Mouse (Mus musculus) hindbrain, embryonic 15.5 days (tissue): Measurements from ENCODE around the gene Trappc11. TPM values are rescaled to one million over a fixed set of nuclear protein-coding genes. Genes with fewer than 3 reads are reported as not detected.

ENCODE experiments used
- ATAC-seq: fragments of 200-750 bp; cut with Nextera tagmentation; 2 replicates; pipeline ENCODE4 v1.8.0; 2017; ENCODE audit warnings: low read depth, moderate number of reproducible peaks, moderate TSS enrichment; ENCODE audit not compliant: low FRiP score
- H3K27ac ChIP-seq: fragments of 300-500 bp; sonication (generic); replicated peaks from 2 replicates; pipeline ENCODE4 v1.5.1; 2015; ENCODE audit warnings: mild to moderate bottlenecking, inconsistent platforms
- H3K27me3 ChIP-seq: fragments of 300-500 bp; sonication (generic); 2 replicates; pipeline ENCODE4 v1.6.1; 2015; ENCODE audit warnings: control low read depth, inconsistent platforms
- H3K36me3 ChIP-seq: fragments of 300-500 bp; sonication (generic); 2 replicates; pipeline ENCODE4 v1.6.1; 2015; ENCODE audit warnings: control low read depth, inconsistent platforms
- H3K4me1 ChIP-seq: fragments of 300-500 bp; sonication (generic); replicated peaks from 2 replicates; pipeline ENCODE4 v1.6.1; 2015; ENCODE audit warnings: control low read depth, inconsistent platforms
- H3K4me2 ChIP-seq: fragments of 300-500 bp; sonication (generic); 2 replicates; pipeline ENCODE4 v1.6.1; 2015; ENCODE audit warnings: moderate library complexity, mild to moderate bottlenecking, inconsistent platforms
- H3K4me3 ChIP-seq: fragments of 300-500 bp; sonication (generic); 2 replicates; pipeline ENCODE4 v1.5.1; 2015; ENCODE audit warnings: mild to moderate bottlenecking, inconsistent platforms
- H3K9ac ChIP-seq: fragments of 300-500 bp; sonication (generic); 2 replicates; pipeline ENCODE4 v1.6.1; 2015; ENCODE audit warnings: inconsistent platforms
- H3K9me3 ChIP-seq: fragments of 300-500 bp; sonication (generic); 2 replicates; pipeline ENCODE4 v1.6.1; 2016; ENCODE audit warnings: control low read depth, inconsistent platforms
- WGBS: fragments of 180-500 bp; shearing (Covaris S2); methylation state at CpG from one replicate; pipeline ENCODE4 v1.1.7; 2015; 5-methylcytosine and 5-hydroxymethylcytosine counted together
- polyA plus RNA-seq: library from polyadenylated mRNA; unstranded; fragments of >200 nt; fragmentation: Nextera tagmentation; extraction: Ambion mirVana; gene quantifications from 2 replicates; pipeline ENCODE4 v1.2.1, GENCODE M21; 2015

The Trappc11 gene
- polyA plus RNA-seq, 1 experiment from 2014 or later, result 40.6 TPM

DNA sequence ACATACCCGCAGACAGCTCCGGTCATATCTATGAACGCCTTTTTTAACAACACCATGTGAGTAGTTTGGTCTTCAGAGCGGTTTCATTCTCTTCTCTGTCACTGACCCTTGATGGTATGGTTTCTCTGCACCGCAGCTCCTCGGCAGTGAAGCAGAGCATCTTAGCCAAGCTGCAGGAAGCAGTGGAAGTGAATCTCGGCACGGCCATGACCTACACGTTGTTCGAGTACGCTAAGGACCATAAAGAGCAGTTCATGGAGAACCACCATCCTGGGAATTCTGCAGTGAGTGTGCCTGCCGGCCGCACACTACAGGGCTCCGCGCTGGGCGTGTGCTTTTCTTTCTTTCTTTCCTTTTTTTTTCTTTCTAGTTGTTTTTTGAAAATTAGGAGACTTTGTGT lies 9.5 kb upstream of the Trappc11 start:
- no peaks in the 10 kb centered on the region for H3K9me3 ChIP-seq
- WGBS, result 95% methylated on average over 16 of the region's 16 CpGs
- no peak for ATAC-seq
- H3K27me3 ChIP-seq, result no peaks in the 10 kb centered on the region
- no peak overlapping the region for H3K9ac ChIP-seq
- no peak overlapping the region for H3K27ac ChIP-seq
- H3K4me1 ChIP-seq, result no peaks in the 10 kb centered on the region
- no peak overlapping the region for H3K4me2 ChIP-seq
- H3K36me3 ChIP-seq, result peaks cover 50% of the 10 kb centered on the region
- no peak overlapping the region for H3K4me3 ChIP-seq

GRCm38 (mm10) chr8:47538323-47538722 lies 5.1 kb upstream of the Trappc11 start:
- H3K36me3 ChIP-seq, result peaks cover 12% of the 10 kb centered on the region
- H3K9ac ChIP-seq, result no peak overlapping the region
- peaks cover 18% of the 10 kb centered on the region for H3K4me1 ChIP-seq
- no peak overlapping the region for H3K4me3 ChIP-seq
- WGBS, result 46% methylated on average over 4 of the region's 4 CpGs
- no peak overlapping the region for H3K27ac ChIP-seq
- ATAC-seq, result no peak
- H3K4me2 ChIP-seq, result no peak overlapping the region
- H3K27me3 ChIP-seq, result no peaks in the 10 kb centered on the region
- no peaks in the 10 kb centered on the region for H3K9me3 ChIP-seq

GRCm38 (mm10) chr8:47528094-47528493 lies 5.2 kb downstream of the Trappc11 start:
- Histone ChIP-seq H3K4me2 (no peak overlapping the region), H3K27ac (no peak overlapping the region), H3K9me3 (no peaks in the 10 kb centered on the region), H3K9ac (no peak overlapping the region), H3K4me3 (no peak overlapping the region), H3K27me3 (no peaks in the 10 kb centered on the region), H3K36me3 (peaks cover 43% of the 10 kb centered on the region), H3K4me1 (peaks cover 12% of the 10 kb centered on the region)
- 97% methylated on average over 1 of the region's 1 CpGs for WGBS
- ATAC-seq, result no peak

GRCm38 (mm10) chr8:47513601-47514000 lies 19.7 kb downstream of the Trappc11 start:
- no peak for ATAC-seq
- no peaks in the 10 kb centered on the region for H3K27me3 ChIP-seq
- no peaks in the 10 kb centered on the region for H3K9me3 ChIP-seq
- 97% methylated on average over 15 of the region's 15 CpGs for WGBS
- H3K4me1 ChIP-seq, result no peaks in the 10 kb centered on the region
- no peak overlapping the region for H3K4me2 ChIP-seq
- H3K4me3 ChIP-seq, result no peak overlapping the region
- H3K27ac ChIP-seq, result no peak overlapping the region
- H3K9ac ChIP-seq, result no peak overlapping the region
- H3K36me3 ChIP-seq, result peaks cover 68% of the 10 kb centered on the region

GRCm38 (mm10) chr8:47510930-47511329 lies 22.3 kb downstream of the Trappc11 start:
- no peak for ATAC-seq
- no peaks in the 10 kb centered on the region for H3K9me3 ChIP-seq
- H3K4me3 ChIP-seq, result no peak overlapping the region
- no peaks in the 10 kb centered on the region for H3K27me3 ChIP-seq
- no peak overlapping the region for H3K27ac ChIP-seq
- peaks cover 76% of the 10 kb centered on the region for H3K36me3 ChIP-seq
- no peaks in the 10 kb centered on the region for H3K4me1 ChIP-seq
- H3K9ac ChIP-seq, result no peak overlapping the region
- 94% methylated on average over 9 of the region's 9 CpGs for WGBS
- no peak overlapping the region for H3K4me2 ChIP-seq

DNA sequence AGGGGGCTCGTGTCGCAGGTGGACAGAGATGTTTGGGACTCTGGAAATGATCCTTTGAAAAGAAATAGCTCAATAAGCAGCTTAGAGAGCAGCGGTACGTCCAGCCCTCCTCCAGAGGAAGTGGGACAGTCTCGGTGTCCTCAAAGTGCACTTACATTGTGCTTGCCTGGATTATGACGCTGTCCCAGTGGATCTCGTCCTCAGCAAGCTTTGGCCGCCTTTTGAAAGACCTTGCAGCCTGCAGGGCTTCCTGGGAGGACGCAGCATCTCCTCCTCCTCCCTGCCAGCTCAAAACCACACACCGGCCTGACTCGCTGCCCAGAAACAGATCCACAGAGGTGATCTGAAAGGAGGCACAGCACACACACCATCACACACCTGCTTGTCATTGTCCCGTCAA lies 27.8 kb downstream of the Trappc11 start:
- Histone ChIP-seq H3K36me3 (peaks cover 84% of the 10 kb centered on the region), H3K9ac (no peak overlapping the region), H3K27me3 (no peaks in the 10 kb centered on the region), H3K4me1 (no peaks in the 10 kb centered on the region), H3K9me3 (no peaks in the 10 kb centered on the region), H3K27ac (no peak overlapping the region), H3K4me3 (no peak overlapping the region), H3K4me2 (no peak overlapping the region)
- ATAC-seq, result no peak
- WGBS, result 93% methylated on average over 12 of the region's 12 CpGs

- peaks cover 77% of the 10 kb centered on the region for H3K36me3 ChIP-seq
- H3K9ac ChIP-seq, result no peak overlapping the region
- WGBS, result 96% methylated on average over 13 of the region's 13 CpGs
- no peak for ATAC-seq
- H3K4me3 ChIP-seq, result no peak overlapping the region
- no peaks in the 10 kb centered on the region for H3K27me3 ChIP-seq
- H3K27ac ChIP-seq, result no peak overlapping the region
- H3K4me2 ChIP-seq, result no peak overlapping the region
- H3K4me1 ChIP-seq, result no peaks in the 10 kb centered on the region
- H3K9me3 ChIP-seq, result no peaks in the 10 kb centered on the region
Measured at GRCm38 (mm10) chr8:47502546-47502945, 30.7 kb downstream of the Trappc11 start.

- H3K9me3 ChIP-seq, result no peaks in the 10 kb centered on the region
- no peak overlapping the region for H3K4me3 ChIP-seq
- no peak overlapping the region for H3K4me2 ChIP-seq
- 81% methylated on average over 2 of the region's 2 CpGs for WGBS
- no peaks in the 10 kb centered on the region for H3K4me1 ChIP-seq
- peaks cover 77% of the 10 kb centered on the region for H3K36me3 ChIP-seq
- no peak for ATAC-seq
- H3K27ac ChIP-seq, result no peak overlapping the region
- H3K9ac ChIP-seq, result no peak overlapping the region
- H3K27me3 ChIP-seq, result no peaks in the 10 kb centered on the region
Measured at GRCm38 (mm10) chr8:47501994-47502393, 31.3 kb downstream of the Trappc11 start.

DNA sequence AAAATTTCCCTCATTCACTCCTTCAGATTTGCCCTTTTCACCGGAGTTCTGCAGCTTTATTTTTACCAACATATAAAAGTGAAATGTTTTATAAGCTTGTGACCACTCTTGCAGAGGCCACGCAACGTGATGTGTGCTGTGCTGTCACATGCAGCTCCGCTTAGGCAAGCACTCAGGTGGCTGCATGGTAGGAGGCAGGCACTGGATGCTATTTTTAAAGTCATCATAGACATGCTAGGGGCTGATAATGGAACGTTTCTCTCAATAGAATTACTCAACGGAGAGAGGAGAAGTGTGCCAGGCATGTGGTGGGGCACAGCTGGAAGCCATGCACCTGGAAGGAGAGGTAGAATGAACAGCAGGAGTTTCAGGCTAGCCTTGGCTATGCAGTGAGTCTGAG lies 37.8 kb downstream of the Trappc11 start:
- no peak for ATAC-seq
- Histone ChIP-seq H3K4me3 (no peak overlapping the region), H3K9ac (no peak overlapping the region), H3K27ac (no peak overlapping the region), H3K27me3 (no peaks in the 10 kb centered on the region), H3K4me1 (no peaks in the 10 kb centered on the region), H3K36me3 (peaks cover 67% of the 10 kb centered on the region), H3K9me3 (no peaks in the 10 kb centered on the region), H3K4me2 (no peak overlapping the region)
- 90% methylated on average over 6 of the region's 6 CpGs for WGBS

- 84% methylated on average over 12 of the region's 12 CpGs for WGBS
- H3K4me2 ChIP-seq, result no peak overlapping the region
- no peak for ATAC-seq
Measured at GRCm38 (mm10) chr8:47494602-47495153, 38.6 kb downstream of the Trappc11 start.

DNA sequence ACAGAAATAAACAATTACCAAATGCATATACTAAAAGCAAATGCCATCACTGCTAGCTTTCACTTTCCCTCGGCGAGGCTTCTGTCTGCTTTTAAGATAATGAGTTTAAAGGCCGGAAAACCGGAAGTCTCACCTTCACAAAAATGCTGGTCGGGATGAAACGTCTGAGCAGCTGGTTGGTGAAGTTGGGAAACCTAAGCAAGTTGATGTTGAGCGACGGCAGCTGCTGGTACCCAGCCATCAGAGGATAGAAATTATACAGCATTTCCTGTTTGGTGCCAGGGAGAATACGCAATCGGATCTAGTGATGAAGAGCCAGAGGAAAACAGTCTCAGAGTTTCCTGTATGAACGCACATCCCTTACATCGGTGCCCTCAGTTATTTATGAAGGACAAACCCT lies 40.2 kb downstream of the Trappc11 start:
- Histone ChIP-seq H3K9me3 (no peaks in the 10 kb centered on the region), H3K4me1 (no peaks in the 10 kb centered on the region), H3K27ac (no peak overlapping the region), H3K4me2 (no peak overlapping the region), H3K36me3 (peaks cover 55% of the 10 kb centered on the region), H3K9ac (no peak overlapping the region), H3K27me3 (no peaks in the 10 kb centered on the region), H3K4me3 (no peak overlapping the region)
- WGBS, result 94% methylated on average over 12 of the region's 12 CpGs
- no peak for ATAC-seq

More at GRCm38 (mm10) chr8:47494602-47495153, 38.6 kb downstream of the Trappc11 start:
- H3K27me3 ChIP-seq, result no peaks in the 10 kb centered on the region
- no peak overlapping the region for H3K9ac ChIP-seq
- no peaks in the 10 kb centered on the region for H3K9me3 ChIP-seq
- H3K27ac ChIP-seq, result no peak overlapping the region
- peaks cover 61% of the 10 kb centered on the region for H3K36me3 ChIP-seq
- H3K4me3 ChIP-seq, result no peak overlapping the region
- H3K4me1 ChIP-seq, result no peaks in the 10 kb centered on the region

- Histone ChIP-seq H3K4me2 (no peak overlapping the region), H3K4me3 (no peak overlapping the region), H3K4me1 (no peaks in the 10 kb centered on the region), H3K9me3 (no peaks in the 10 kb centered on the region), H3K36me3 (peaks cover 27% of the 10 kb centered on the region), H3K27me3 (no peaks in the 10 kb centered on the region), H3K27ac (no peak overlapping the region), H3K9ac (no peak overlapping the region)
- no peak for ATAC-seq
- WGBS, result 92% methylated on average over 3 of the region's 3 CpGs
Measured at GRCm38 (mm10) chr8:47487231-47487630, 46.0 kb downstream of the Trappc11 start.

- H3K9me3 ChIP-seq, result no peaks in the 10 kb centered on the region
- H3K27ac ChIP-seq, result no peak overlapping the region
- no peak overlapping the region for H3K9ac ChIP-seq
- no peaks in the 10 kb centered on the region for H3K4me1 ChIP-seq
- WGBS, result 54% methylated on average over 12 of the region's 12 CpGs
- H3K27me3 ChIP-seq, result no peaks in the 10 kb centered on the region
- no peak overlapping the region for H3K4me3 ChIP-seq
- no peak for ATAC-seq
- no peak overlapping the region for H3K4me2 ChIP-seq
- peaks cover 11% of the 10 kb centered on the region for H3K36me3 ChIP-seq
Measured at GRCm38 (mm10) chr8:47482354-47483071, 50.8 kb downstream of the Trappc11 start.
